Mouse (Mus musculus) liver, postnatal 0 days (tissue): ENCODE data around the gene Gas2l3. TPM values are rescaled to one million over a fixed set of nuclear protein-coding genes. Genes with fewer than 3 reads are reported as not detected.

Experiments used
- ATAC-seq: fragments of 200-750 bp; cut with Nextera tagmentation; 2 replicates; pipeline ENCODE4 v1.8.0; 2017; ENCODE audit warnings: mild to moderate bottlenecking, moderate library complexity
- DNase-seq: peaks from one replicate; pipeline ENCODE4 v3.0.0-alpha.2; 2016
- H3K27ac ChIP-seq: fragments of 300-500 bp; sonication (generic); 2 replicates; pipeline ENCODE4 v1.5.1; 2014; ENCODE audit warnings: antibody characterized with exemption, moderate library complexity, mild to moderate bottlenecking, low read depth
- H3K27me3 ChIP-seq: fragments of 300-500 bp; sonication (generic); 2 replicates; pipeline ENCODE4 v1.6.1; 2014; ENCODE audit warnings: low read length, control low read depth, mixed read lengths; ENCODE audit not compliant: insufficient read depth
- H3K36me3 ChIP-seq: fragments of 300-500 bp; sonication (generic); replicated peaks from 2 replicates; pipeline ENCODE4 v1.6.1; 2014; ENCODE audit warnings: mild to moderate bottlenecking, control low read depth, low read length, moderate library complexity, mixed read lengths; ENCODE audit not compliant: insufficient read depth
- H3K4me1 ChIP-seq: fragments of 300-500 bp; sonication (generic); 2 replicates; pipeline ENCODE4 v1.6.1; 2014; ENCODE audit warnings: antibody characterized with exemption, mild to moderate bottlenecking, control low read depth; ENCODE audit not compliant: insufficient read depth
- H3K4me2 ChIP-seq: fragments of 300-500 bp; sonication (generic); 2 replicates; pipeline ENCODE4 v1.6.1; 2014; ENCODE audit warnings: low read depth, mild to moderate bottlenecking, low read length, moderate library complexity, mixed read lengths
- H3K4me3 ChIP-seq: fragments of 300-500 bp; sonication (generic); 2 replicates; pipeline ENCODE4 v1.5.1; 2014; ENCODE audit warnings: low read depth, low read length
- H3K9ac ChIP-seq: fragments of 300-500 bp; sonication (generic); replicated peaks from 2 replicates; pipeline ENCODE4 v1.6.1; 2014; ENCODE audit warnings: mild to moderate bottlenecking, moderate library complexity
- H3K9me3 ChIP-seq: fragments of 300-500 bp; sonication (generic); 2 replicates; pipeline ENCODE4 v1.6.1; 2016; ENCODE audit warnings: mild to moderate bottlenecking, control low read depth, low read length, mixed read lengths
- CTCF ChIP-seq: sonication (generic); IDR thresholded peaks from 2 replicates; pipeline ENCODE4 v1.5.1; 2016; ENCODE audit warnings: antibody characterized with exemption, low read depth
- EP300 ChIP-seq: IDR thresholded peaks from 2 replicates; pipeline ENCODE4 v1.6.1; 2016; ENCODE audit warnings: antibody characterized with exemption, low read depth, mild to moderate bottlenecking
- WGBS: fragments of 180-500 bp; shearing (Covaris S2); extraction: QIAGEN DNeasy Blood & Tissue Kit; methylation state at CpG from one replicate; pipeline ENCODE4 v1.1.7; 2014; ENCODE audit not compliant: insufficient replicate concordance; 5-methylcytosine and 5-hydroxymethylcytosine counted together
- polyA plus RNA-seq: library from polyadenylated mRNA; unstranded; fragments of >200 nt; fragmentation: Nextera tagmentation; extraction: Ambion mirVana; gene quantifications from 2 replicates; pipeline ENCODE4 v1.2.1, GENCODE M21; 2015

Gas2l3 gene
- polyA plus RNA-seq, 1 experiment from 2014 or later = 2.9 TPM

DNA sequence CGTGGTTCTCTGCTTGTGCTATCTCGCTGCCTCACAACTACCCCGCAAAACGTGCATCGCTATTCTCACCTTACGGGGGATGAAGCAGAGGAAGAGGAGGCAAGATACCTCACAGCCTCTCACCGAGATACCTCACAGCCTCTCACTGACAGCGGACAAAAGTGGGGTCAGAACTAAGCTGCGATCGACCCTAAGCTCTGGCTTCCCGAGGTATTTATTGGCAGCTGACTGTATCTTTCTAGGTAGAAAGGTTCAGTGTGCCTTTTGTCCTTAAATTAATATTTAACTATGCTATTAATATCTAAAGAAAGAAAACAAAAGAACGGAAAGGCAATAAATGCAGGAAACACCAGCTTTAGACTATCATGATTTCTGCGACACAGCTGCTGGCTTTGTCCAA lies 11.0 kb downstream of the Gas2l3 start:
- peaks cover 49% of the 10 kb centered on the region for H3K36me3 ChIP-seq
- H3K4me2 ChIP-seq = no peak overlapping the region
- WGBS = 84% methylated on average over 13 of the region's 13 CpGs

DNA sequence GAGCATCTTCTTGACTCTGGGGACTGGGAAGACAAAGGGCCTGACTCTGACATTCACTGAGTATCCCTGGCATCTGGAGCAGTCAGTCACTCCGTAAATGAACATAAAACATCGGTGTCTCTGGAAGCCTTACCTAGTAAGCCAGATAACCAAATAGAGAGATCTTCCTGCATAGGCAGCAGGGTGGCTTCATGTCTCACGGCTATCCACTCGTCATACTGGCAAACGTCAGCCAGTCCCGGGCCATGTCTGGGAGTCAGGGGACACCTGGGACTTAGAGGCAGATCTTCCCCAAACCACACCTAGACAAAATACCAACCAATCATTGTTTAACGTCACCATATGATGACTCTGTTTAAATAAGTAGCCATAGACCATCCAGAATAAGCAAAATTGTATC lies 13.0 kb downstream of the Gas2l3 start:
- H3K36me3 ChIP-seq = peaks cover 55% of the 10 kb centered on the region
- H3K4me2 ChIP-seq = no peak overlapping the region
- no peak overlapping the region for H3K9ac ChIP-seq
- ATAC-seq (no peak), DNase-seq (no peak)
- WGBS = 90% methylated on average over 7 of the region's 7 CpGs
- H3K9me3 ChIP-seq = no peaks in the 10 kb centered on the region
- no peak overlapping the region for H3K4me3 ChIP-seq
- no peaks in the 10 kb centered on the region for H3K4me1 ChIP-seq
- TF ChIP-seq CTCF (no peak), EP300 (no peak)
- H3K27ac ChIP-seq = no peak overlapping the region
- no peaks in the 10 kb centered on the region for H3K27me3 ChIP-seq

More for the DNA sequence above, 11.0 kb downstream of the Gas2l3 start:
- no peak for ATAC-seq
- no peak for DNase-seq
- H3K4me3 ChIP-seq = no peak overlapping the region
- TF ChIP-seq EP300 (no peak), CTCF (no peak)
- no peaks in the 10 kb centered on the region for H3K9me3 ChIP-seq
- no peak overlapping the region for H3K9ac ChIP-seq
- H3K4me1 ChIP-seq = no peaks in the 10 kb centered on the region
- H3K27ac ChIP-seq = no peak overlapping the region
- H3K27me3 ChIP-seq = no peaks in the 10 kb centered on the region

DNA sequence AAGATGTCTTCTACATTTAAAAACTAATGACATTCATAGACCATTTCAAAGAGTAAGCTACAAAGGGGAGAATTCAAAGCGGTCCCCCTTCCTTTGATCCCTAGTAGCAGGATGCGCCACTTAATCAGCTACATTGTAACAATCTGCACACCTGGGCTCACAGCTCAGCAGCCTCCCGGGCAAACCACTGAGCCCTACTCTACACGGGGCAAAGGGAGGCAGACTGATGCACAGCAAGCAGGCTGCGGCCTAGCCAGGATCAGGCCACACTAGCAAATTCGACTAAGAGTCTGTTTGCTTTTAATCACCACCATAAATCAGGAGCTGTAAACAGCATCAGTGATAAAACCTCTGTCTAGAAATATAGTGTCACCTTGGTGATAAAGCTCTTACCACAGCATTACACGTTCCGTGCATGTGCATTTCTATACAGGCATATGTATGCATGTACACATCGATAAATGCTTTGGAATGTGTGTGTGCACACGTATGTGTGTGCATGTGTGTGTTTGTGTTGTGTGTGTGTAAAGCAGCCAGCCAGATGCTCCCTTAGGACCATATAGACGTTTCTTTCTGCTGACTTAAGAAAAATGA lies 18.9 kb downstream of the Gas2l3 start:
- H3K27ac ChIP-seq = no peak overlapping the region
- no peak overlapping the region for H3K9ac ChIP-seq
- ATAC-seq (no peak), DNase-seq (no peak)
- H3K9me3 ChIP-seq = no peaks in the 10 kb centered on the region
- peaks cover 68% of the 10 kb centered on the region for H3K36me3 ChIP-seq
- no peaks in the 10 kb centered on the region for H3K4me1 ChIP-seq
- no peaks in the 10 kb centered on the region for H3K27me3 ChIP-seq
- H3K4me3 ChIP-seq = no peak overlapping the region
- H3K4me2 ChIP-seq = no peak overlapping the region
- 83% methylated on average over 11 of the region's 11 CpGs for WGBS
- TF ChIP-seq CTCF (no peak), EP300 (no peak)

DNA sequence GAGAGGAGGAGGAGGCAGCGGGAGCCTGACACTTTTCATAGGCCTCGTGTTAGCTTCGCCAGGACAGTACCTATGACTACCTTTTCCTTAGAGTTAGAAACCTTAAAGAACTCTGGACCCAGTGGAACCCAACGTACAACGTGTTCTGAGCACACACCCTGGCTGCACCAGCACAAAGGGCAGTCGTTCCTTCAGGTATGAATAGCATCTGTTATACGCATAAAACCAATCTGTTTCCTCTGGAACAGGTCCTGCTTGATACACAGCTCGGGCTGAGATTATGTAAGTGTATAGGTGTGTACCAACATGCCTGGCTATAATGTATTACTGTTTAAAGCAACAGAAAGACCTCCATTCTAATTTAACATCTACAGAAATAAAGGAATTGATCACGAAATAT lies 19.6 kb downstream of the Gas2l3 start:
- ATAC-seq (no peak), DNase-seq (no peak)
- H3K4me3 ChIP-seq = no peak overlapping the region
- 87% methylated on average over 9 of the region's 9 CpGs for WGBS
- no peak overlapping the region for H3K9ac ChIP-seq
- no peak overlapping the region for H3K4me2 ChIP-seq
- H3K4me1 ChIP-seq = no peaks in the 10 kb centered on the region
- H3K27ac ChIP-seq = no peak overlapping the region
- no peaks in the 10 kb centered on the region for H3K9me3 ChIP-seq
- H3K36me3 ChIP-seq = peaks cover 62% of the 10 kb centered on the region
- H3K27me3 ChIP-seq = no peaks in the 10 kb centered on the region
- TF ChIP-seq CTCF (no peak), EP300 (no peak)

DNA sequence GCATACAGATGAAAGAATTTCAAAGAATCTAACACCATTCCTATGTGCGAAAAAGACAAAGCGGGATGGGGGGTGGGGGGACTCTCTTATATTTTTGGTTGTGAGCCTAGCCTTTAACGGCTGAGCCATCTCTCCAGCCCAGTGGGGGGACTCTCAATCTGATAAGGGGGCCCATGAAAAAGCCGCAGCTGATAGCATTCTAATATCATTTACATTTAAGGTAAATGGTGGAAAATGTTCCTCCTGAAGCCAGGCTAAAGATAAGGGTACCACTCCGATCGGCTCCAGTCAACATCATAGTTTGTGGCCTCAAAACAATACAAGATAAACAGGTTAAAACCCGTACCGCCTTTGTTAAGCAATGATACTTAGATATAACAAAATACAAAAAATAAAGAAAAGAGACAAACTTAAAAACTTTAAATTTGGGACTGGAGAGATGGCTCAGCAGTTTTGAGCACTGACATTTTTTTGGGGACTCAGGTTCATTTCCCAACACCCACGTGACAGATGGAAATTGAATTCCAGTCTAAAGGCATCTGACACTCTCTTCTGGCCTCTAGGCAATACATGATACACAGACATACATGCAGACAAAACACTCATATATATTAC lies 20.5 kb downstream of the Gas2l3 start:
- Histone ChIP-seq H3K36me3 (peaks cover 67% of the 10 kb centered on the region), H3K4me1 (no peaks in the 10 kb centered on the region), H3K27me3 (no peaks in the 10 kb centered on the region), H3K27ac (peak overlapping the region; percentile 45), H3K9ac (no peak overlapping the region), H3K4me2 (peak overlapping the region; percentile 54), H3K4me3 (no peak overlapping the region), H3K9me3 (no peaks in the 10 kb centered on the region)
- ATAC-seq = peak; percentile 24; the same call in 1 of the 2 replicates
- TF ChIP-seq EP300 (no peak), CTCF (no peak)
- DNase-seq = no peak
- WGBS = 58% methylated on average over 9 of the region's 9 CpGs

DNA sequence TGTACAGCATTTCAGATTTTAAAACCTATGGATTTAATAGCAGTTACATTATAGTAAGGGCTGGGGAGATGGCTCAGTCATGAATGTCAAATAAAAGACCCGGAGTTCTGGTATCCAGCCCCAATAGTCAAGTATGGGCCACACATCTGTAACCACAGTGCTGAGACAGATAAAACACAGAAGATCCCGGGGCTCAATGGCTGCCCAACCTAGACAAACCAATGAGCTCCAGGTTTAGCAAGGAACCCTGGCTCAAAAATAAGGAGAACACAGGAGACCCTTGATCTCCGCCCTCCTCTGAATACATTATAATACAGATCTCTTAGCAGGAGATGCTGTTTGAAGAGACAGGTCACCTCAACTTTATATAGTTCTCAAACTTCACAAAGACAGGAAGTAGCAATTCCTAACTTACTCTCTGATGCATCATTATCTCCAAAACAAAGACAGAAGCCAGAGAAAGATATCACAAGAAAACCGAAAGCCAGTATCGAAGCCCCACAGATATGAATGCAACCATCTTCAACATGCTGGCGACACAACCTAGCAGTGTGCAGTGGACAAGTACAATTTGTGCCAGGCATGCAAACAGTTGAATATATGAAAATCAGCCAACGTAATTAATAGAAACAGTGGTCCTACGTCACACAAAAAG lies 21.1 kb downstream of the Gas2l3 start:
- Histone ChIP-seq H3K9ac (no peak overlapping the region), H3K36me3 (peaks cover 69% of the 10 kb centered on the region), H3K4me1 (no peaks in the 10 kb centered on the region), H3K27ac (peak overlapping the region; percentile 45), H3K4me2 (peak overlapping the region; percentile 54), H3K4me3 (no peak overlapping the region), H3K9me3 (no peaks in the 10 kb centered on the region), H3K27me3 (no peaks in the 10 kb centered on the region)
- ATAC-seq = peak; percentile 89
- no peak for TF ChIP-seq CTCF
- TF ChIP-seq EP300 = peak; percentile 90
- WGBS = 58% methylated on average over 8 of the region's 8 CpGs
- DNase-seq = no peak
